Mouse (Mus musculus): ENCODE results near the gene Dmrtc1b. TPM values are rescaled to one million over a fixed set of nuclear protein-coding genes. Genes with fewer than 3 reads are reported as not detected.

The Dmrtc1b gene
- not detected for polyA plus RNA-seq (2014; fragmentation: Illumina TruSeq; extraction: RNeasy Lipid Tissue Mini Kit (QIAGEN cat#74804))

GRCm38 (mm10) chrX:102707535-102707934, at the start of gene Dmrtc1b, which contains the start of gene Gm9112:
Gene Dmrtc1b, plus strand, starts transcription at chrX:102707865.
Gene Gm9112, minus strand, starts transcription at chrX:102707635.

DNA sequence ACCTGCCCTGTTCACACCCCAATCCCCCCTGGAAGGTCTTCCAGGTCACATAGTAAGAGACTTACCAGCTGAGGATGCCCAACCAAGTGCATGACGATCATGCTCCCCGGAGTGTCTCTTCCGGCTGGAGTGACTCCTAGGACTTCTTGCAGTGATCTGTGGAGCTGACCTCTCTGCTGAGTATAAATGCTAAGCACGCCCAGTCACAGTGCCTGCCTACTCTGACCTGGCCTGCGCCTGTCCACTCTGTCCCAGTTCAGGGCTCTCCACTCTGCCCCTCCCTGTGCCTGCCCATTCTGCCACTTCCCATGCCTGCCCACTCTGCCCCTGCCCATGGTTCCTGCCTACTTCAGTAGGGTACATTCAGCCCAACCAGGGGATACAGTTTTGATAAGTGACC, 20.8 kb upstream of the Dmrtc1b start, which contains the start of gene Gm3880:
Gene Gm3880 (minus strand): TSS at position 101 of the 400 bp plus-strand sequence.

Other genes starting within 250 kb of the Dmrtc1b start
- 10.2 TPM for gene Hdac8, start 202.5 kb upstream of the Dmrtc1b start, polyA plus RNA-seq (2014; fragmentation: Illumina TruSeq; extraction: RNeasy Lipid Tissue Mini Kit (QIAGEN cat#74804))
- 14.1 TPM for gene Phka1, start 63.6 kb upstream of the Dmrtc1b start, polyA plus RNA-seq (2014; fragmentation: Illumina TruSeq; extraction: RNeasy Lipid Tissue Mini Kit (QIAGEN cat#74804))
- not detected for gene Gm3880, start 20.9 kb upstream of the Dmrtc1b start, polyA plus RNA-seq (2014; fragmentation: Illumina TruSeq; extraction: RNeasy Lipid Tissue Mini Kit (QIAGEN cat#74804))
- not detected for gene Gm9112, start 230 bp upstream of the Dmrtc1b start, polyA plus RNA-seq (2014; fragmentation: Illumina TruSeq; extraction: RNeasy Lipid Tissue Mini Kit (QIAGEN cat#74804))
- gene Dmrtc1c1, start 95.1 kb downstream of the Dmrtc1b start, polyA plus RNA-seq (2014; fragmentation: Illumina TruSeq; extraction: RNeasy Lipid Tissue Mini Kit (QIAGEN cat#74804)) = not detected
- gene Dmrtc1c2, start 146.8 kb downstream of the Dmrtc1b start, polyA plus RNA-seq (2014; fragmentation: Illumina TruSeq; extraction: RNeasy Lipid Tissue Mini Kit (QIAGEN cat#74804)) = not detected
- not detected for gene 1700031F05Rik, start 160.1 kb downstream of the Dmrtc1b start, polyA plus RNA-seq (2014; fragmentation: Illumina TruSeq; extraction: RNeasy Lipid Tissue Mini Kit (QIAGEN cat#74804))
- gene Dmrtc1a, start 200.8 kb downstream of the Dmrtc1b start, polyA plus RNA-seq (2014; fragmentation: Illumina TruSeq; extraction: RNeasy Lipid Tissue Mini Kit (QIAGEN cat#74804)) = 3.6 TPM
- gene 1700011M02Rik, start 201.0 kb downstream of the Dmrtc1b start, polyA plus RNA-seq (2014; fragmentation: Illumina TruSeq; extraction: RNeasy Lipid Tissue Mini Kit (QIAGEN cat#74804)) = not detected
- gene 1700018G05Rik, start 220.5 kb downstream of the Dmrtc1b start, polyA plus RNA-seq (2014; fragmentation: Illumina TruSeq; extraction: RNeasy Lipid Tissue Mini Kit (QIAGEN cat#74804)) = not detected